Mouse (Mus musculus): Measurements from ENCODE around the gene Muc20.

Gene Muc20

GRCm38 (mm10) chr16:32795177-32795576 is 2.1 kb downstream of the Muc20 start:
- no peak for ATAC-seq (ENCODE audit: low TSS enrichment)

GRCm38 (mm10) chr16:32790056-32790455 is 7.2 kb downstream of the Muc20 start:
- ATAC-seq (ENCODE audit: low TSS enrichment), result no peak

DNA sequence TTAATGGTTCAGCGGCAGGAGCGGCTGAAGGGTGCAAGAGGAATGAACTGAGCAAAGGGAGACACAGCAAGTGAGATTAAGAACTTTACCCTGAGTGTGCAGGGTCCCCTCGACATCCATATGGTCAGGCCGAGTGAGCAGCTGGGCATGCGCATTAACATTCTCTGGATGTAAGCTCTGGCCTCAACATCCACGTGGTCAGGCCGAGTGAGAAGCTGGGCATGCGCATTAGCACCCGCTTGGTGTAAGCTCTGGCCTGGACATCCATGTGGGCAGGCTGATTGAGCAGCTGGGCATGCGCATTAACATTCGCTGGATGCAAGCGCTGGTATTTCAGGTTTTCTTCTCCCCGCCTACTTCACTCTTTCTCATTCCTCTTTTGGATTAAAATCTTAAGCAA is 12.4 kb downstream of the Muc20 start:
- peak; percentile 92 for ATAC-seq (ENCODE audit: low TSS enrichment)

DNA sequence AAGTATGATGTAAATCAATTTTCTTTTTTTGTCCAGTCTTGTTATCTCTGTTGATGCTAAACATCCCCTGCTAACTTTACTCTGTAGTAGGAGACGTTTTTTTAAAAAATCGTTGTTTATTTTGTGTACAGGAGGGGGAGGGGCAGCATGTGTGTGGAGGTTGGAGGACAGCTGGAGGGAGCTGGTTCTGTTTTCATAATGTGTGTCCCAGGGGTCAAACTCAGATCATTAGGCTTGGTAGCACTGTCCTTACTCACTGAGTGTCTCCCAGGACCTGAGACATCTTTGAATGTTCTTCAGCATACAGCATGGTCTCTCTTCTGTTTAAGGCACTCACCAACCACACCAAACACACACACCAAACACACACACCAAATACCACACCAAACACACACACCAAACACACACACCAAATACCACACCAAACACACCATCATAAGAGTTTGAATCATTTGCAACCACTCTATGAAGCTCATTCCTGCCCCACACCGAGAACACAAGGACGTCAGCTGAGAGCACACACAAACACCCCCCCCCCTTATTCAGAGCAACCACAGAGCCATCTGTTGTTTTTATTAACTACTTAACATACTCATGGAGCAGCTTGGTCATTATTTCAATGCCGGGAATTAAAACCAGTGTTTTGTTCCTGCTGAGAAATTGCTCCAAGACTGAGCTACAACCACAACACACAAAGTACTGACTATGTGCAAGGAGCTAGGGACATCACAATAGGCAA is 13.7 kb downstream of the Muc20 start:
- ATAC-seq (ENCODE audit: low TSS enrichment), result no peak

DNA sequence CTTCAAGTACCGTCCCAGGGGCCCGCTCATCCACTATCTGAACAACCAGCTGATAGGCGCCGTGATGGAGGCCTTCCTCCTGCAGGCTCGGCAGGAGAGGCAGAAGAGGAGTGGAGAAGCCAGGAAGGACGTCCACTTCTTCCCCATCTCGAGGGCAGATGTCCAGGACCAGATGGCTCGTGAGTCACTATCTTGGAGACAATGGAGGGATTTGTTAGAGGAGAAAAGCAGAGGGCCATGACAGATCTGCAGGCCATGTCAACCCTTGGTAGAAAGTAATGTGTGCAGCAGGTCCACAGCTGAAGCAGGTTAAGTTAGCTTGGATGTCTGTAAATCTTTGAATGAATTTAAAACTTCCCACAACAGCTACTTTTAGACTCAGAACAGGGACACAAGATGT is 18.3 kb downstream of the Muc20 start:
- ATAC-seq (ENCODE audit: low TSS enrichment), result peak; percentile 13; the same call in 1 of the 2 replicates

GRCm38 (mm10) chr16:32776676-32777075 is 20.6 kb downstream of the Muc20 start:
- ATAC-seq (ENCODE audit: low TSS enrichment), result no peak

- no peak for ATAC-seq (ENCODE audit: low TSS enrichment)
These were observed 30.3 kb downstream of the Muc20 start for GRCm38 (mm10) chr16:32766904-32767303.

DNA sequence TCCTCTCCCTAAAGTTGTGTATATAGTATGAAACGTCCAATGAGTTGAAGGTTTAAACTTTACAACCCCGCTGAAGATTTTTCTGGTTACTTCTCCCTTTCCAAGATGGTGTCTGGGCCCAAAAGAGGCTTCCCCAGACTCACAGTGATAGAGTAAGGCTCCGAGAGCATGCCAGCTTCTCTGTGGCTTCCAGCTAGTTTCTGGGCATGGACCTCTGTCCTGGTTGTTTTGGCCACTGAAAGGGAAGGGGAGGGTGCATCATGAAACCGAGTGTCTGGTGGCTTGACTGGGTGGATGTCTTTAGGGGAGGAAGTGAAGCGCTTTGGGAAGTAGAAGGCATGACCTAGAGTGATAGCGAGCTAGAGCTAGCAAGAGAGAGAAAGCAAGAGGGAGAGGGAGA is 32.3 kb downstream of the Muc20 start:
- ATAC-seq (ENCODE audit: low TSS enrichment), result no peak

DNA sequence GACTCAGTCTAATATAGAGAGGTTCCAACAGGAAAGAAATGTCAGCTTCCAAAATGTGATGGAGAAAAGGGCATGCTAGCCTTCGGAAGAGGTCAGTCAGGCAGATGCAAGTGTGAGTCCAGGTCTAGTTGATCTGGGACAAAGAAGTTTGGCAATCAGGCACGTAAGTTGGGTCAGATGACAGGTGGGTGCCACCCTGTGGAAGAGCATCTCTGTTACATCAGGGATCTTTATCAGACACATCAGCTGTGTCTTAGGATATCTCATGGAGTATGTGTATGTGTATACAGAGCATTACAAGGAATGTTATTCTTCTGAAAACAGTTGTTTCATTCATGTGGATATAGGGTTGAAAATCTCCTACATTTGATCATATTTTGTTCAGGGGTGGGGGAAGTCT is 32.7 kb downstream of the Muc20 start:
- no peak for ATAC-seq (ENCODE audit: low TSS enrichment)

DNA sequence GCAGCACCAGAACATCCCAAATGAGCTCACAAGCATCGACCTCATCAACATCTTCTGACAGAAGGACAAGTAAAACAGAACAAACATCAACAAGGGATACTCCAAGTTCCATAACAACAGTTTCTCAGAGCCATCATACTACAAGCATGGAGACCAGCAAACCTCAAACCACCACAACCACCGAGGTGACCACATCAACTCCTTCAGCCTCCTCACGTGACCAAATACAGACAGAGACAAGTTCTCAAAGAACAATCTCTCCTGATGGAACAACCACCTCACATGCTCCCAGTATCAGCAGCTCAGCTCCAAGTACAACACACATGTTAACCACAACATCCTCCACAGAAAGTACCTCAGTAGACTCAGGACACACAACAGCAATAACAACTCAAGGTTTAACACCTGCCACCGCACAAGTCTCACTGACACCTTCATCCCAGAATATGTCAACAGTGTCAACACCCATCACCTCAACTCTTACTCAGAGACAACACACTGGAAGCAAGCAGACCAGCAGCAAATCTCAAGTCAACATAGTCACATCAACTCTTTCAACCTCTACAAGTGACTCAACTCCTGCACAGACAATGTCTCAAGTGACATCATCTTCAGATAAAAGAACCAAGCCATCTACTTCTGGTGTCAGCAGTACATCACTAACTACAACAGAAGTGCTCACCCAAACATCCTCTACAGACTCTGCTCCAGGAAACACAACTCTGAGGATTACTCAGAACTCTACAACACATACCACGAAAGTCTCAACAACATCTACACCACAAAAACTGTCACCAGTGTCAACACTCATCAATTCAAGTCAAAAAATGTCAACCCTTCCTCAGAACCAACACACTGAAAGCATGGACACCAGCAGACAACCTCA is 46.8 kb downstream of the Muc20 start:
- ATAC-seq (ENCODE audit: low TSS enrichment), result no peak

- 0 out of 2 replicates have a peak, but pooled peaks have one; percentile 44 for ATAC-seq (ENCODE audit: low TSS enrichment)
These were observed 51.4 kb downstream of the Muc20 start for GRCm38 (mm10) chr16:32745852-32746251.

DNA sequence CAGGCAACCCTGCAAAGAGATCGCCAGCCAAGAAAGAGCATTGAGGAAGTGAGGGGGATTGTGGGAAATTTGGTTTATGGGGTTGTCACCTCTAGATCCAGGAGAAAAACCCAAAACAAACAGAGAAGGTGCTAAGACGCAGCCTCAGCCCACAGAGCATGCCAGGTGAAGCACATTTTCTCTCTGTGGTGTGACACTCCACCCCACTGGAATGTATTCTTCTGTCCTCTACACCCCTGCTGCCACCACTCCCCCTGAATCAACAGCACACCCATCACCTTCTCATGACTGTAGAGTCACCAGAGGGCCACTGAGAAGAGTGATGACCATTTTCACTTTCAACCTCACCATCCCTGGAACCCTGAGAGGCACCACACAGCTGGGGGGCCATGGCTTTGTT is 54.5 kb downstream of the Muc20 start:
- ATAC-seq (ENCODE audit: low TSS enrichment), result no peak

GRCm38 (mm10) chr16:32741366-32741765 is 55.9 kb downstream of the Muc20 start:
- no peak for ATAC-seq (ENCODE audit: low TSS enrichment)

- no peak for ATAC-seq (ENCODE audit: low TSS enrichment)
These were observed 57.1 kb downstream of the Muc20 start for GRCm38 (mm10) chr16:32740003-32740663.

GRCm38 (mm10) chr16:32736022-32736421 is 61.2 kb downstream of the Muc20 start:
- no peak for ATAC-seq (ENCODE audit: low TSS enrichment)

DNA sequence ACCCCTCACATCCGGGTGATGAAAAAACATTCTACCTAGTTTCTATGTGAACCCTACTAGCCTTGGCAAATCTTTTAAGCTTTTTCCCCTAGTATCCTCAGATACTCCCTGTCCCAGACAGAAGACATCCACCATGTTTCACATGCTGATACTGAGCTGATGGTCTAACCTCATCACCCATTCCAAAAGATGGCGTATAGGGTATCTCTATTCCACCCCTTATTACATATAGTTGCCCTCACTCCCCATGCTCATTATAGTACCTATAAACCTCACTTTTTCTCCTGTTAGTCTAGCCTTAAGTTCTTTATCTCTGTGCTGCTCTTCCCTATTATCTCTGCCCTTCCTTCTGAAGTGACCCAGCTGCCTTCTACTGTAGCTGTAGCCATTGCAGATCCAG is 61.6 kb downstream of the Muc20 start, which contains the start of gene Muc4:
TSS of gene Muc4 (plus strand) at position 301 of the 400 bp plus-strand sequence.
- no peak for ATAC-seq (ENCODE audit: low TSS enrichment)

- no peak for ATAC-seq (ENCODE audit: low TSS enrichment)
These were observed 64.0 kb downstream of the Muc20 start for GRCm38 (mm10) chr16:32733213-32733612.

GRCm38 (mm10) chr16:32728730-32729129 is 68.5 kb downstream of the Muc20 start:
- ATAC-seq (ENCODE audit: low TSS enrichment), result no peak

- no peak for ATAC-seq (ENCODE audit: low TSS enrichment)
These were observed 69.0 kb downstream of the Muc20 start for GRCm38 (mm10) chr16:32728240-32728639.

Measured in frontal cortex, adult (tissue).